Mouse (Mus musculus): ENCODE data around the gene Cd151. TPM values are rescaled to one million over a fixed set of nuclear protein-coding genes. Genes with fewer than 3 reads are reported as not detected.
A peak's percentile ranks its signal among the peaks of the same experiment; 100 is the strongest.
"Not testable (repeated sequence)": the region's sequence is repeated elsewhere in the genome, so short reads cannot be mapped to it uniquely, and the experiment has no call there.

Gene Cd151
- total RNA-seq, 2 experiments from 2014 or later: 21.4 to 21.5 TPM

DNA sequence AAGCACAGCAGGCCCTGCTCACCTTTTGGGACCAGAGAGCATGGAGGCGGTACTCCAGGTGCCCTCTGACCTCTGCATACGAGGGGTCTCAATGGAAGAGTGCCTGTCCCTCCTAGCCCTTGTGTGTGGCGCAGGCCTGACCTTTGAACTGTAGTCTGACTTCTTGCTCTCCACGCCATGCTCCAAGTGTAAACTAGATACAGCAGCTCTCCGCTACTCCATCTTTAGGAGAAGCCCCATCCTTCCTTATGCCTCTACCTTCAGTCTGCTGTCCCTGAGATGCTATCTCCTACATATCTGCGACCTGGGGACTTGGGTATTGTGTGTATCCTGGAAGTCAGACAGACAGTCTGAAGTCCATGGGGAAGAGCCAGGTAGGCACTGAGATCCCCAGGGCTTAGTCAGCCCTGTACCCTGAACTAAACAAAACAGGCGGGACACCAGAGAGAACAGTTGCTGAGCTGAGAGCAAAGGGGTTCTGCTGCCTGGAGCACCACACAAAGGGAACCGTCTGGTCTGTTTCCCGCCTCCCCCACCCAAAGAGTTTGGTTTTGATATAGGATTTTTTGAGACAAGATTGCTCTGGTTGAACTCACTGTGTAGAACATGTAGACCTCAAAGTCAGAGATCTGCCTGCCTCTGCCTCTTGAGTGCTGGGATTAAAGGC is 31.2 kb upstream of the Cd151 start:
- DNase-seq: peak in 1 of 2 experiments; percentile 17

DNA sequence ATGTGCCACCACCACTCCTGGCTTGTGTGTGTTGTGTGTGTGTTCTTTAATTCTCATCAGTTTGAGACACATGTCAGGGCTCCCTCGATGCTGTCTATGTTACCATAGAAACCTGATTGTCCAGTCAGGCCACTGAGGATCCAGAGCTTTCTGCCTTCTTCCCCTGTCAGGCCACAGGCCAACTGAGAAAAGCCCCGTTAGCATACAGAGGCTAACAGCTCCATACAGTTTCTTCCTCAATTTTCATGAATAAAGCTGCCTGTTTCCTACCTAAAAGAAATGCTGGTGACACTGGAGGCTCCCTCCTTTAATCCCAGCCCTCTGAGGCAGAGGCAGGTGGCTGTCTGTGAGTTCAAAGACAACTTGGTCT is 30.7 kb upstream of the Cd151 start:
- no peak for DNase-seq

DNA sequence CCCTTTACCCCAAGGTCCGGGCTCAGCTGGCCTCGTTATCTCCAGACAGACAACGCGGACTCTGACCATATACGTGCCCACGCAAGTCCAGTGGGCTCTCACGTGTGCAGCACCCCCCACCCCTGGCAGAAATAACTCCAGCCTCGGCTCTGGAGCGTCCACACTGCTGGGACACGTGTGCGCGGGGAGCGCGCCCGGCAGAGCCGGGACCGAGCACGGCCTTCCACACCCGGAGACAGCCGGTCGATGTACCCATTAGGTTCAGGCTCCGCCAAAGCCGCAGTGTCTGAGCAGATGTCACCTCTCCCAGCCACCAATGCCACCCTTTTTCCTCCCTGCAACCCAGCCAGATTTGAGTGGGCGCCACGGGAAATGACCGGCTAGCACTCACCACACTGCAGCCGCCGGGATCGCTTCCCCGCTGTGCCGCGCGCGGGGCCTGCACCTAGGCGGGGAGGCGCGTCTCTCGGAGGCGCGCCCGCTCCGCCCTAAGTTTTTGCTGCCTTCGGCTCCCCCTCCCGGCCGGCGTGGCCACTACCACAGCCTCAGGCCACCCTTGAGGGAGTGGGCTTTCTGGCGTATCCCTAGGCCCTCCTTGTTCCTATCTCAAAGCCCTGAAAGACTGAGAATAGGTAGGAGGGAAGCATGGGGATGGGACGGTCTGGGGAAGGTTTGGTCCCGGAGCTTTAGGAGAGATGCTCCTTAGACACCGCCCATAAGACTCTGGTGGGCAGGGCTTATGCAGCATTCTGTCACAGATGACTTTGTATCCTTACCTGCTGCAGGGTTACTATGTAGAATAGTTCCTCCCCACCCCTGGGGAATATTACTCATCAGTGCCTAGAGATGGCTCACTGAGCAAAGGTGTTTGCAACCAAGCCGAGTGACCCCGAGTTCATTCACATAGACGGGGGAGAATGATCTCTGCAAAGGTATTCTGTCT is 29.7 kb upstream of the Cd151 start, which contains the start of gene Slc25a22:
TSS of gene Slc25a22 (minus strand) at position 715 of the 943 bp plus-strand sequence.
- peak; percentile 82 to 83 for DNase-seq

DNA sequence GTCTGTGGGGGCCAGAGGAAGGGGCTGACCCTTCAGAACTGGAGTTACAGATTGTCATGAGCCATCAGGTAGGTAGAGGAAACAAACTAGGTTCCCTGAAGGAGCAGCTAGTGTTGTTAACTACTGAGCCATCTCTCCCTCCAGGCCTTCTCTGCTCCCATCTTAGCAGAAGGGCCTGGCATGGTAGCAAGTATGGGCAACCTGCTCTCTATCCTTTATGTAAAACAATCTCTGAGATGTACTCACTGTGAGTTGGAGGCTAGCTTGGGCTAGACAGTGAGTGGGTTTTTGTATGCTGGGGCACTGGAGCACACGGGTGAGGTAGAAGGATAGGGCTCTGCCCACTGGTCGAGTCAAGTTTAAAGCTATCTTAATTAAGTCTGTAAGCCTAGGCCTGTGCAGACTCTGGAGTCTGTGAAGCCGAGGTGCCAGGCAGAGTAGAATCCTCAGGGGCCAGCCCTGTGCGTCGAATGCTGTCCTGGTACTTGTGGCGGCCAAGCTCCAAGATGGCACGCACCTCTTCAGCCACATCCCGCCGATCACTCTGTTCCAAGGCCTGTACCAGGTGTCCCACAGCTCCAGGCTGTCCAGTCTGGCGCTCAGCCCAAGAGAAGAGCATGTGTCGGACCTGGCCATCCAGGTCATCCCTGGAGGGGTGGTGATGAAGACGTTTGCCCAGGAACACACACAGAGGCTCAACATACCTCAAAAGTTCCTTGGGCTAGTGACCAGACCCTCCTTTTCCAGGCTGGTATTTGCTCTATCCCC is 28.8 kb upstream of the Cd151 start:
- peak in 1 of 2 experiments; percentile 4 for DNase-seq

DNA sequence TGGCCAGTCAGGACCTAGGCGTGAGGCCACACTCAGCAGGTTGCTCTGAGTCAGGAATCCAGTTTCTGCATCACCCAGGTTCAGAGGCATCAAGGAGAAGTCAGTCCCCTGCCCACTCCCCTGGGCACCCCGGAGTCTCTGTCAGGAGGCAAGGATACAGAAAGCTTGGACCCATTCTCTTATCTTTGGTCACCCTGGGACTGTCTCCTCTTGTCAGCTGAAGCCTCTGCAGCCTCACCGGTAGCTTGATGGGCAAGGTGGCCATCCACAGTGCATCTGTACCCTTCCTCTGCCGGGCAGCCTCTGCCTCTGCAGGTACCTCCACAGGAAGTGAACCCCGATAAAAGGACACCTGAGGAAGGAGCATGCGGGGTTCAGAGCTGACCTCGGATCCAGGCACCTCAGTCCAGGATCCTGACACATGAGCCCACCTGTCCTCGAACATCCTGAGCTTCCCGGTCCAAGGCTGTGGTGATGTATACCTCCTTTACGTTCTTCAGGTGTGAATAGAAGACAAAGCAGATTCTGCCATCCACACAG is 28.0 kb upstream of the Cd151 start:
- DNase-seq: peak in 1 of 2 experiments; percentile 3

DNA sequence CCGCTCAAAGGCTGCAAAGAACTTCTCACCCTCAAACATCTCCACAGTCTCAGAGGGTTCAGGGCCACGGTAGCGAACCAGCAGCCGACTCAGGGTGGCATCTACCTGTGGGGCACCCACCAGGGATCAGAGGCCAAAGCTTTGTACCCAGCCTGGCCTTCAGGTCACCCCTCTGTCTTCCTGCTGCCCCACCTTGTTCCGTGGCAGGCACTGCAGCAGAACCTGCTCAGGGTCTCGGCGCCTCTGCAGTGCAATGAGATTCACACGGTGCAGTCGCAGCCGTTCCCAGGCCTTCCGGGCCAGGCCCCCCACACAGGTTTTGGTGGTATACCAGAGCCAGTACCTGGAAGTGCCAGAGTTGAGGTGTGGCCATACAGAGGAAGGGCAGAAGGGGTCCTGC is 27.4 kb upstream of the Cd151 start:
- peak in 1 of 2 experiments; percentile 5 for DNase-seq

DNA sequence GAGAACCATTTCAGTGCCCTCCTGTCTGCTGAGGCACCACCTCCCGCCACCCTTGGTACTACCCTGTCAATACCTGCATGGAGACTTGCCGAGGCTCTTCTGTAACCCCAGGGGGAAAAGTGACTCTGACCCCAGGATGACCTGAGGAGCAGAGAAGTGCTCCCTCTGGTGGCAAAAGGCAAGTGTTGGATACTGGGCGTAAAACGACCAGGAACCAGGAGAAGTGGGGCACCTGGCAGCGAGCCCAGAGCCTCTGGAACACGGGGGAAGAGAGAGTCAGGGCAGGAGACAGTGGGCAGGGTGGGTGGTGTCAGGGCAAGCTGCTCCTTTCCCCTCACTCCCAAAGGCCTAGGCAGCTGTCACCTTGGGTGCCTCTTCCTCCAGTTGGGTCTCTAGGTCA is 26.6 kb upstream of the Cd151 start:
- peak in 1 of 2 experiments; percentile 42 for DNase-seq

DNA sequence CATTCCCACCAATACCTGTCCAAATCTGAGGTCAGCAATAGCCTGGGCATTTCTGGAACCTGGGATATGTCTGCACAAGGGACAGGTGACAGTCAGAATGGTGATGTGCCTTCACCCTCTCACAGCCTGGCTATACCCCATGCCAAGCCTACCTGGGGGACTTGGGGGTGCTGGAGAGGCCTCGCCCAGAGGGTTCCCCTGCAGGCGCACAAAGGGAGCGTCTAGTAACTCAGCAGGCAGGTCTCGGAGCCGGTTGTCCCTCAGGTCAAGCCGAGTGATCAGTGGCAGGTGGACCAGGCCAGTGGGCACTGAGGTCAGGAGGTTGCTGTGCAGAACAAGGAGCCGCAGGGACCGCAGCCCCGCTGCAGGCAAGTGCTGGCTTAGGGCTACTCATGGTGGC is 25.7 kb upstream of the Cd151 start:
- DNase-seq: no peak

DNA sequence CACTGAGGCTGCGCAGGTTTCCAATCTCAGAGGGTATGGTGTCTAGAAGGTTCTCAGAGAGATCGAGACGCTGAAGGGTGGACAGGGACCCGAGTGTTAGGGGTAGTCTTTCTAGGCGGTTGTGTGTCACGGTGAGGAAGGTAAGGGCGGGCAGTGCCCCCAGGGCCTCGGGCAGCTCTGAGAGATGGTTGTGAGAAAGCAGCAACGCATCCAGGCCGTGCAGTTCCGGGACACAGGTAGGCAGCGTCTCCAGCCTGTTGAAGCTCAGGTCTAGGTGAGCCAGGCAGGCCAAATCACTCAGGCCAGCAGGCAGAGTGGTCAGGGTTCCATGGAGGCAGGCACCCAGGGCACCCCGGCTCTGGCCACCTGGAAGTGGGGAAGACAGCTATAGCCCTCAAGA is 25.0 kb upstream of the Cd151 start:
- no peak for DNase-seq

DNA sequence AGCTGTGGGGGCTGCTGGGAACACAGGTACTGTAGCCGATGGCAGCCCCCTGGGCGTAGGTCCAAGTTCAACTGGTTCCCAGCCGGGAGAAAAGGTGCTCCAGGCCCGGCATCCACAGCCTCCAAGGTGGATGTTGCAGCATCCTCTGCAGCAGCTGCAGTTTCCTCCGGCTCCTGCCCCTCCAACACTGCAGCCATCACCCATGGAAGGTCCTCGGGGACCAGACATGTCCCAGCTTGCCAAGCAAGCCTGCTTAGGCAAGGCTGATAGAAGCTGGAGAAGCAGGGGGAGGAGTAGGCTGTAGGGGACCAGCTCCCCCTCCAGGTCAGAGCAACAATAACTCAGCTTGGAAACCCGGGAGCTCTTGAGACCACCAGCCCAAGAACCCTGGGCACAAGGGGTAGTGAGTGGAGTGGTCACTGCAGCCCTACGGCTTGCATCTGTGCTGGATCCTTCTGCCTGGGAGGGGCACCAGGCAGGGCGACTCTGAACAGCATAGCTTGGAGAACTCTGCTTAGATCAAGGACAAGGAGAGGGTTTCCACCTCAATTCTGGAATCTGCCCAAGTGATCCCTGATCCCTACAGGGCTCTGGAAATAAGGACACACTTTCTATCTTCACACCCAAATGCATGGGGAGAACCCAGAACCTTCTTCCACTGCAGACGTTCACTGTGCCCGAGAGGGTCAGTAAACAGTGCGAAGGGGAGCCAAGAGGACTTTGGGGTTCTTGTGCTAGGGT is 23.9 kb upstream of the Cd151 start:
- DNase-seq: no peak

DNA sequence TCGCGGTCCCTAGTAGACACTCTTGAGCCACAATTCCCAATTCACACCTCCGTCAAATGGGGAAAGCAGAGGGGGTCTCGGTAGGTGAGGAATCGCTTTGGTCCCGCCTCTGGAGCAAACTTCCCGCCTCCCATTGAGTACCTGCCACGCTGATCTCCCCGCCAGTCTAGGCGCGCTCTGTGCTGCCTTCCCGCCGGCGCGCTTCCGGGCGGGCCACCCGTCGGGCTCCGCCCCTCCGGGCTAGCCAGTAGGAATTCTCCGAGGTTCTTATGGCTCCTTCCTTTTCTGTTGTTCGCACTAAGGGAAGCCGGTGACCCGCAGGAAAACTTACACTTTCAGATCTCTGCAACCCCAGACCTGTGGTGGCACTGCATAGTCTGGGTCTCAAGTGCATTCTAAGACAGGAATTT is 23.4 kb upstream of the Cd151 start, which contains the start of gene Pidd1:
TSS of gene Pidd1 (minus strand) at position 198 of the 410 bp plus-strand sequence.
- no peak for DNase-seq

DNA sequence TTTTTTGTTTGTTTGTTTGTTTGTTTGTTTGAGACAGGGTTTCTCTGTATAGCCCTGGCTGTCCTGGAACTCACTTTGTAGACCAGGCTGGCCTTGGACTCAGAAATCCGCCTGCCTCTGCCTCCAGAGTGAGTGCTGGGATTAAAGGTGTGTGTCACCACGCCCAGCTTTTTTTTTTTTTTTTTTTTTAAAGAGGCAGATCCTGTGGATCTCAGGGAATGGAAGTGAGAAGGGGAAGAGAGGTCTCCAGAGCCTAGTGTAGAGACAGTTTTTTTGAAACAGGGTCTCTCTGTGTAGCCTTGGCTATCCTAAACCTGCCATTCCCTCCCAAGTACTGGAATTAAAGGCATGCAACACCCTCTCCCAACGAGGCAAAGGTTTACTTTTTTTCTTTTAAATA is 20.8 kb upstream of the Cd151 start:
- not testable (repeated sequence) for DNase-seq

DNA sequence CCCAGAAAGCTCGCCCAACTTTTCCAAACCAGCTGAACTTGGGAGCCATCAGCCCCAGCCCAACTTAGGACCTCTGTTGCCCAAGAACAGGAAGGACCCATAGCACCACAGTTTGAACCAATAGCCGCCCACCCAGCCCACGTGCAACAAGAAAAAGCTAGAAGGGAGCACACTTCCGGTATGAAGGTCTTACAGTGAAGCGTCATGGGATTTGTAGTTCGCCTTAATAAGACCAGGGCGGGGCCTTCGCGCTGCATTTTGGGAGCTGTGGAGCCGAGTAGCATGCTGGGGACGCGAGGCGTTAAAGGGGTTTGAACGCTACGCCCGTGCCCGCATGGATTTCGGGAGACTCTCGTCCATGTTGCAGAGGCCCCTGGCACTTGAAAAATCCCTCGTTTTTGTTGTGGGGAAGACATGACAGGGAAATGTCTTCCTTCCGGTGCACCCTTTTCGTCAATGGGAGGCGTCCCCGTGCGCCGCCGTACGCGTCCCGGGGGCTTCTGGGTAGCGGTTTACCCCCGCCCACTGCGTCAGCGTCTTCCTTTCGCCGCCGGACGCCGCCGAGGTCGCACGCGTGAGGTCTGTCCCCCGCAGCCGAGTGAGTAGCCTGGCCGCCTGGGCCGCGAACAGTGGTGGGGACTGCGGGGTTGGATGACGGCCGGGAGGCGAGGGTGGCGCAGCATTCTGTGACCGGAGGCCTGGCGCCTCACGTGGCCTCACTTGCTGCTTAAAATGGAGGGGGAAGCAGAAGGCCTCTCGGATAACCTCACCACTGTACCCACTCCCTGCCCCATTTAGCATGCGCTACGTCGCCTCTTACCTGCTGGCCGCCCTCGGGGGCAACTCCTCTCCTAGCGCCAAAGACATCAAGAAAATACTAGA is 19.8 kb upstream of the Cd151 start, which contains the start of gene Rplp2:
TSS of gene Rplp2 (plus strand) at position 261 of the 882 bp plus-strand sequence.
- peak; percentile 96 to 97 for DNase-seq

DNA sequence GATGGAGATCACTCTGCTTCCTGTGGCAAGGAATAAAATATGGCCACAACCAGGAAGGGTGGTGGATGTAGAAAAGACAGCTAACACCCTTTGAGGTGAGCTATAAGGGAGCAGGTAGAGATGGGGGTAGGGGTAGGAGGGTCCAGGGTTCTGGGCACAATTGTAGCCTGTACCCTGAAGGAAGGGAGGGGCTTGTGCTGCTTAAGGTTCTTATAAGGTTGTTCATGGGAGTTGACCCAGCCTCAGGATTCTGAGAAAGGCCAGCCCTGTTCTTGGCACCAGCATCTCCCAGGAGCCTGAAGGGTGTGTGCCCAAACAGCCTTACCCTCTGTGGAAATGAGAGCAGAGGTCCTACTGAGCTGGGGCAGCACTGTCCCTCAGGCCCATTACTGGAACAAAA is 15.3 kb upstream of the Cd151 start:
- DNase-seq: no peak

DNA sequence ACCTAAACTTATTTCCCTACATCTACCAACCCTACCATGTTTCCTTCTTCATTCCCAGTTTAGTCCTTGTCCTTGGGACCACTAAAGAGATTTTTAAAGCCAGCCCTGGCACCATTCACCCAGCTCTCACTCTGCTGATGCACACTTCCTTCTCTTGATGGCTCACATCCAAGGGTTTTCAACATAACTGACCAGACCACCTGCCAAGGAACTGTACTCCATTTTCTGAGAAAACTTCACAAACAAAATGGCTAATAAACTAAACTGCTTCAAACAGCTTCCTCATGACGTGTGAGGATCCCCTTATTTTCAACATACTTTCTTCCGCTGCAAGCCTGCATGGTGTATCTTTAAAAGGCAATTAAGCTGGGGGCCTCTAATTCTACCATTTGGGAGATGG is 13.6 kb upstream of the Cd151 start:
- DNase-seq: no peak

DNA sequence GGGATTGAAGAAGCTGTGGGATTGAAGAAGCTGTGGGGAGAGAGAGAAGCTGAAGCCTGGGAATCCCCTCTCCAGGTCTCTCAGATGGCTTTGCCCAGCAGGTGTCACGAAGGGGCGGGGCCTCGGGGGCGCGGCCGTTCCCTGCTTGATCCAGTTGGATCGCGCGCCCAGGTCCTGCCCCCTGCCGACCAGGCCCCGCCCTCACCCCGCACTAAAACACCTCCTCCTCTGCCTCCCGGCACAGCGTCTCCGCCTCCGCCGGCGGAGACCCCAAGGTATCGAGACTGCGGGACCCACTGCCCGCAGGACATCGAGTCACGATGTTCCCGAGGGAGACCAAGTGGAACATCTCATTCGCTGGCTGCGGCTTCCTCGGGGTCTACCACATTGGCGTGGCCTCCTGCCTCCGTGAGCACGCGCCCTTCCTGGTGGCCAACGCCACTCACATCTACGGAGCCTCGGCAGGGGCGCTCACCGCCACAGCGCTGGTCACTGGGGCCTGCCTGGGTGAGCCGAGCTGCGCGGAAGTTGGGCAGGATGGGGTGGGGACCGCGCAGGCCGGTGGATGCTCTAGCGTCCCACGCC is 12.1 kb upstream of the Cd151 start, which contains the start of gene Pnpla2:
TSS of gene Pnpla2 (plus strand) at position 232 of the 585 bp plus-strand sequence.
- peak; percentile 86 to 89 for DNase-seq

DNA sequence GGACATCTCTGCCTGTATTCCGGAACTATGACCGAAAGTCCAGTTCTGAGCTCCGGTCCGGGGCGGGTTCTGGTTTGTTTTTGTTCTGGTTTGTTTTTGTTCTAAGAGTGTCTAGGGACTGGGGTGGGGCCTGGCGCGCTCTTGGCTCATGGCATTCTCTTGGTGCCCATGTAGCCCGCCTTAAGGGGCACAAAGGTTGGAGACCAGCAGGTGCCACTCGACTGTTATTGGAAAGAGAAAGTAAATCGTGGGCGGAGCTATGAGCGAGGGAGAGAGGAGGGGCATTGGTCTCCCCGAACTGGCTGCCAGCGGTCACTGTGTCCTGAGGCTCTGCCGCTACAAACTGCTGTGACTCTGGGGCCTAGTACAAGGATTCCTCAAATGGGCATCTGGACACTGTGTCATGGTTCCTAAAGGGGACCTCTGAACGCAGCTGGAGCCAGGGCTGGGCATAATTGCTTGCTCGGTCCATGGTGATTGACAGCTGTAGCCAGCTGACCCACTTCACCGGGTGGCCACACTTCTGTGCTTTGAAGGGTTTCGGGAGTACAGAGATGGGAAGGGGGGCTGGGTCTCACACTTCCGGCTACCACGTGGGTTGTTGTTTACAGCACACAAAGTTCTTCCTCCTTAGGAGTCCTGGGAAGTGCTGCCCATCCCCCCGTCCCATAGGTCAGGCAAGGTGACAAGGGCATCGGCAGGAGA is 11.4 kb upstream of the Cd151 start:
- DNase-seq: no peak

DNA sequence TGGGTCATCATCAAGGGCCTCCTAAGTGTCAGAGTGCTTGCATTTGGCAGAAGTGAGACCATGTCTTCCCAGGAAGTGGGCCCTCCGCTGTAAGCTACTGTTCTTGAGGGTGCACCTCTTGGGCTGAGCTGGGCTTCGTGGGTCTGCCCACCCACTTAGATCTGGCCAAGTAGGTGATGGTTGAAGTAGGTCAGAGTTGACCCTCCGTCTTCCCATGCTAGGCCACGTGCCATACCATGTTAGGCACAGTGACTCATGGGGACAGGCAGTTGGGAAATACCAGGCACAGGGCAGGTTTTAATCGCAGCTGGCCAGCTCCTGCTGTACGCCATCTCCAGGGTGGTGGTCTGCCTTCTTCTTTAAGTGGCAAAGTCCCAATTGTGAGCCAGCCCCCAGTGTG is 10.5 kb upstream of the Cd151 start:
- no peak for DNase-seq

DNA sequence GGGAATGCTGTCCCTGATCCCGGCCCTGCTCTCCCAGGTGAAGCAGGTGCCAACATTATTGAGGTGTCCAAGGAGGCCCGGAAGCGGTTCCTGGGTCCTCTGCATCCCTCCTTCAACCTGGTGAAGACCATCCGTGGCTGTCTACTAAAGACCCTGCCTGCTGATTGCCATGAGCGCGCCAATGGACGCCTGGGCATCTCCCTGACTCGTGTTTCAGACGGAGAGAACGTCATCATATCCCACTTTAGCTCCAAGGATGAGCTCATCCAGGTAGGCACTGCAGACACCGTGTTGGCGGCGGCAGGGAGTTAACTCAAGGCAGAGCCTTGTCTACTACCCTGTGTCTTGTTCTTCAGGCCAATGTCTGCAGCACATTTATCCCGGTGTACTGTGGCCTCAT is 10.0 kb upstream of the Cd151 start:
- DNase-seq: no peak
